Mouse (Mus musculus) embryonic facial prominence, embryonic 15.5 days (tissue): ENCODE measurements around the gene Clmp. TPM values are rescaled to one million over a fixed set of nuclear protein-coding genes. Genes with fewer than 3 reads are reported as not detected.

Experiments
- ATAC-seq: fragments of 200-750 bp; cut with Nextera tagmentation; 2 replicates; pipeline ENCODE4 v1.8.0; 2017; ENCODE audit warnings: low read depth, moderate TSS enrichment; ENCODE audit not compliant: insufficient number of reproducible peaks, low FRiP score, low TSS enrichment
- H3K27ac ChIP-seq: fragments of 300-500 bp; sonication (generic); replicated peaks from 2 replicates; pipeline ENCODE4 v1.5.1; 2015; ENCODE audit warnings: mild to moderate bottlenecking, inconsistent platforms
- H3K27me3 ChIP-seq: fragments of 300-500 bp; sonication (generic); 2 replicates; pipeline ENCODE4 v1.6.1; 2015; ENCODE audit warnings: inconsistent platforms
- H3K36me3 ChIP-seq: fragments of 300-500 bp; sonication (generic); 2 replicates; pipeline ENCODE4 v1.6.1; 2015; ENCODE audit warnings: mild to moderate bottlenecking, inconsistent platforms
- H3K4me1 ChIP-seq: fragments of 300-500 bp; sonication (generic); 2 replicates; pipeline ENCODE4 v1.6.1; 2015; ENCODE audit warnings: inconsistent platforms
- H3K4me2 ChIP-seq: fragments of 300-500 bp; sonication (generic); replicated peaks from 2 replicates; pipeline ENCODE4 v1.6.1; 2015; ENCODE audit warnings: mild to moderate bottlenecking, inconsistent platforms
- H3K4me3 ChIP-seq: fragments of 300-500 bp; sonication (generic); replicated peaks from 2 replicates; pipeline ENCODE4 v1.5.1; 2015; ENCODE audit warnings: mild to moderate bottlenecking, inconsistent platforms
- H3K9ac ChIP-seq: fragments of 300-500 bp; sonication (generic); 2 replicates; pipeline ENCODE4 v1.6.1; 2015; ENCODE audit warnings: inconsistent platforms
- H3K9me3 ChIP-seq: fragments of 300-500 bp; sonication (generic); replicated peaks from 2 replicates; pipeline ENCODE4 v1.6.1; 2016; ENCODE audit warnings: inconsistent platforms
- WGBS: fragments of 180-500 bp; shearing (Covaris S2); methylation state at CpG from one replicate; pipeline ENCODE4 v1.1.7; 2015; 5-methylcytosine and 5-hydroxymethylcytosine counted together
- polyA plus RNA-seq: library from polyadenylated mRNA; unstranded; fragments of >200 nt; fragmentation: Nextera tagmentation; extraction: Ambion mirVana; gene quantifications from 2 replicates; pipeline ENCODE4 v1.2.1, GENCODE M21; 2015

Gene Clmp
- polyA plus RNA-seq, 1 experiment from 2014 or later: 41.4 TPM

GRCm38 (mm10) chr9:40717182-40717874, 31.6 kb downstream of the Clmp start:
- Histone ChIP-seq H3K36me3 (no peaks in the 10 kb centered on the region), H3K9ac (no peak overlapping the region), H3K4me1 (peaks cover 20% of the 10 kb centered on the region), H3K4me2 (no peak overlapping the region), H3K27me3 (no peaks in the 10 kb centered on the region), H3K4me3 (no peak overlapping the region), H3K9me3 (no peaks in the 10 kb centered on the region), H3K27ac (no peak overlapping the region)
- no peak for ATAC-seq
- 55% methylated on average over 18 of the region's 18 CpGs for WGBS

- Histone ChIP-seq H3K27me3 (no peaks in the 10 kb centered on the region), H3K4me1 (peaks cover 20% of the 10 kb centered on the region), H3K4me2 (no peak overlapping the region), H3K4me3 (no peak overlapping the region), H3K9ac (no peak overlapping the region), H3K9me3 (no peaks in the 10 kb centered on the region), H3K27ac (no peak overlapping the region), H3K36me3 (no peaks in the 10 kb centered on the region)
- no peak for ATAC-seq
- WGBS: 19% methylated on average over 7 of the region's 7 CpGs
These were observed 32.1 kb downstream of the Clmp start for GRCm38 (mm10) chr9:40717875-40718185.

- no peak overlapping the region for H3K4me3 ChIP-seq
- no peaks in the 10 kb centered on the region for H3K36me3 ChIP-seq
- H3K9ac ChIP-seq: no peak overlapping the region
- H3K4me2 ChIP-seq: no peak overlapping the region
- WGBS: 76% methylated on average over 7 of the region's 7 CpGs
- no peaks in the 10 kb centered on the region for H3K9me3 ChIP-seq
- ATAC-seq: no peak
- peaks cover 25% of the 10 kb centered on the region for H3K4me1 ChIP-seq
- H3K27me3 ChIP-seq: no peaks in the 10 kb centered on the region
- no peak overlapping the region for H3K27ac ChIP-seq
These were observed 35.1 kb downstream of the Clmp start for GRCm38 (mm10) chr9:40720881-40721280.

GRCm38 (mm10) chr9:40723311-40723772, 37.6 kb downstream of the Clmp start:
- Histone ChIP-seq H3K9ac (no peak overlapping the region), H3K4me2 (no peak overlapping the region), H3K4me3 (no peak overlapping the region), H3K4me1 (peaks cover 11% of the 10 kb centered on the region), H3K9me3 (no peaks in the 10 kb centered on the region), H3K36me3 (no peaks in the 10 kb centered on the region), H3K27me3 (no peaks in the 10 kb centered on the region), H3K27ac (no peak overlapping the region)
- 67% methylated on average over 2 of the region's 2 CpGs for WGBS
- no peak for ATAC-seq

GRCm38 (mm10) chr9:40724978-40725377, 39.2 kb downstream of the Clmp start:
- ATAC-seq: no peak
- no peaks in the 10 kb centered on the region for H3K36me3 ChIP-seq
- H3K9me3 ChIP-seq: no peaks in the 10 kb centered on the region
- H3K4me3 ChIP-seq: no peak overlapping the region
- H3K9ac ChIP-seq: no peak overlapping the region
- WGBS: 46% methylated on average over 5 of the region's 5 CpGs
- no peak overlapping the region for H3K4me2 ChIP-seq
- no peak overlapping the region for H3K27ac ChIP-seq
- no peaks in the 10 kb centered on the region for H3K27me3 ChIP-seq
- H3K4me1 ChIP-seq: peaks cover 11% of the 10 kb centered on the region

- Histone ChIP-seq H3K4me2 (no peak overlapping the region), H3K9me3 (no peaks in the 10 kb centered on the region), H3K36me3 (no peaks in the 10 kb centered on the region), H3K27ac (no peak overlapping the region), H3K27me3 (no peaks in the 10 kb centered on the region), H3K4me1 (peaks cover 28% of the 10 kb centered on the region), H3K4me3 (no peak overlapping the region), H3K9ac (no peak overlapping the region)
- ATAC-seq: no peak
- WGBS: 80% methylated on average over 4 of the region's 4 CpGs
These were observed 41.5 kb downstream of the Clmp start for GRCm38 (mm10) chr9:40727140-40727823.

GRCm38 (mm10) chr9:40727824-40728495, 42.2 kb downstream of the Clmp start:
- Histone ChIP-seq H3K4me1 (peaks cover 31% of the 10 kb centered on the region), H3K36me3 (no peaks in the 10 kb centered on the region), H3K4me2 (no peak overlapping the region), H3K27me3 (no peaks in the 10 kb centered on the region), H3K27ac (no peak overlapping the region), H3K9me3 (no peaks in the 10 kb centered on the region), H3K4me3 (no peak overlapping the region), H3K9ac (no peak overlapping the region)
- WGBS: 64% methylated on average over 7 of the region's 7 CpGs
- ATAC-seq: no peak

- H3K4me3 ChIP-seq: peak overlapping the region; percentile 45
- peaks cover 24% of the 10 kb centered on the region for H3K4me1 ChIP-seq
- WGBS: 37% methylated on average over 12 of the region's 12 CpGs
- H3K9me3 ChIP-seq: no peaks in the 10 kb centered on the region
- peak overlapping the region; percentile 18 for H3K9ac ChIP-seq
- no peaks in the 10 kb centered on the region for H3K36me3 ChIP-seq
- H3K4me2 ChIP-seq: peak overlapping the region; percentile 77
- H3K27me3 ChIP-seq: no peaks in the 10 kb centered on the region
- H3K27ac ChIP-seq: peak overlapping the region; percentile 96
- ATAC-seq: no peak
These were observed 44.5 kb downstream of the Clmp start for GRCm38 (mm10) chr9:40730302-40730700.

- peak; percentile 87 for ATAC-seq
- no peaks in the 10 kb centered on the region for H3K36me3 ChIP-seq
- under 1% methylated on average over 35 of the region's 35 CpGs for WGBS
- peak overlapping the region; percentile 45 for H3K4me3 ChIP-seq
- H3K9ac ChIP-seq: peak overlapping the region; percentile 18
- peak overlapping the region; percentile 77 for H3K4me2 ChIP-seq
- no peaks in the 10 kb centered on the region for H3K27me3 ChIP-seq
- no peaks in the 10 kb centered on the region for H3K9me3 ChIP-seq
- peak overlapping the region; percentile 96 for H3K27ac ChIP-seq
- H3K4me1 ChIP-seq: peaks cover 24% of the 10 kb centered on the region
These were observed 45.2 kb downstream of the Clmp start for GRCm38 (mm10) chr9:40730701-40731590.

- Histone ChIP-seq H3K9ac (no peak overlapping the region), H3K27me3 (no peaks in the 10 kb centered on the region), H3K4me2 (peak overlapping the region; percentile 77), H3K9me3 (no peaks in the 10 kb centered on the region), H3K36me3 (no peaks in the 10 kb centered on the region), H3K4me3 (peak overlapping the region; percentile 45), H3K27ac (peak overlapping the region; percentile 96), H3K4me1 (peaks cover 24% of the 10 kb centered on the region)
- no peak; the same call in 1 of the 2 replicates for ATAC-seq
- 7% methylated on average over 7 of the region's 7 CpGs for WGBS
These were observed 45.9 kb downstream of the Clmp start for GRCm38 (mm10) chr9:40731591-40732048.

GRCm38 (mm10) chr9:40732302-40732701, 46.5 kb downstream of the Clmp start:
- Histone ChIP-seq H3K4me2 (no peak overlapping the region), H3K9me3 (no peaks in the 10 kb centered on the region), H3K36me3 (no peaks in the 10 kb centered on the region), H3K9ac (no peak overlapping the region), H3K27ac (peak overlapping the region; percentile 96), H3K4me3 (no peak overlapping the region), H3K4me1 (peaks cover 24% of the 10 kb centered on the region), H3K27me3 (no peaks in the 10 kb centered on the region)
- WGBS: 20% methylated on average over 2 of the region's 2 CpGs
- ATAC-seq: no peak
